Mouse (Mus musculus): Measurements from ENCODE around the gene Cct4.

The Cct4 gene

DNA sequence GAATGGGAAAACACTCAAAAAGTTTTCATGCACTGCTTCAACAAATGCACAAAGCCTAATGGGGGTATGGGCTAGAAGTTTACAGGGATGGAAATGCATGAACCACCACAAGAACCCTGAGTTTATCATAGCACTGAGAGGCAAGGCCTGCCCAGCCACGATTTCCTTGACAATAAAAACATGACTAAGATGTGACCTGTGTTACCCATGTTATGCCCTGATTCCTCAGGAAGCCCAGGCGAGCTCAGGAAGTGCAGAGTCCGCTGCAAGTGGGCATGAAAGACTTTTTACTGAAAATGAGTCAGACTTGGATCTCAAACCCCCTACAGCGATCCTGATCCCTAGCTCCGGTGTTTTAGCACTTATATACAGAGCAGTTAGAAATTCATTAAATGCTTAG is 56.9 kb downstream of the Cct4 start:
- DNase-seq (ENCODE audit: low read depth), result no peak

DNA sequence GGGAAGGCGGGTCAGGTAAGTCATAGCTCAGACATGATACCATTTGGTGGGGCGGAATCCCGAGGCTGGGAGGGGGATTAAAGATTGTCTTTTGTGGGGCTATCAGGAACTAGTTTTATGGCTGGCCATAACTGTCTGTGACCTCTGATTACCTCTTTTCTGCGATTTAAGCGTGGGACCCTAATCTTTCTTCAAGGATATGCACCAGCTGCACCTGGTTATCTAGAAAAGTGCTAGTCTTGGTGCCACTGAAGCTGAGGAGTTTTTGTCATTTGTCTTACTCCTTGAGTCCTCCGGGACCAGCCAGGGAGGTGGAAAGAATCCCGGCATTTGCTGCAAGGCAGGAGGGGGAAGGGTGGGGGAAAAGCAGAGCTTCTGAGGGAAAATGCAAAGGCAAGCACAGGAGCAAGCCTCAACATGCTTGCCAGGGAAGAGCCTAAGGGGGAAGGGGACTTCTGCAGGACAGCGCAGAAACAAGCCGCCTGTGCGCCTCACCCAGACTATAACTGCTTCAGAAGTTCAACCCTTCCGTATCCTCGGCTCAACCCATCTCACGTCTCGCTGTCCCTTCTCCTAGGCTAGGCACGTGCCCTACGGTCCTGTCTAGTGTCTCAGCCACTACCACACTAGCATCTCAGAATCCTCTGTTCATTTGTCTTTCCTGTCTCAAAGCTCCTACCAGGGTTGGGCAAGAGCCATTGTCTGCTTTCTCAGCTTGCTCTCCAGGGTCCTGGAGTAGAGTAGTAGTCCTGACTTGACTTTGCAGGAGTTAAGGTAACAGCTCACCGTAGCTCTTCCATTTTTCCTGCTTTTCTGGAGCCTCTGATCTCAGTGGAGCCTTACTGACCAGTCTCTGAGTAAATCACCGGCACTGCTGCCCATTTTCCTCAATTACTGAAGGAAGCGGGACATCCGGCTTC is 57.6 kb downstream of the Cct4 start:
- DNase-seq (ENCODE audit: low read depth), result no peak

GRCm38 (mm10) chr11:23049642-23050041 is 59.3 kb downstream of the Cct4 start:
- no peak for DNase-seq (ENCODE audit: low read depth)

GRCm38 (mm10) chr11:23052353-23052752 is 62.0 kb downstream of the Cct4 start:
- DNase-seq (ENCODE audit: low read depth), result no peak
